Mouse (Mus musculus): ENCODE results near the gene Fgf22.

- TF ChIP-seq CTCF (IDR thresholded peaks at IDR 0.05; ENCODE audit: low read depth) (no peak), EP300 (IDR thresholded peaks at IDR 0.05; ENCODE audit: low read depth) (no peak)
Observed at GRCm38 (mm10) chr10:79794491-79794931, 39.6 kb downstream of the Fgf22 start.

Measured in liver, postnatal 0 days (tissue).